Mouse (Mus musculus) liver, embryonic 14.5 days (tissue): ENCODE results near the gene Trub1. TPM values are rescaled to one million over a fixed set of nuclear protein-coding genes. Genes with fewer than 3 reads are reported as not detected.

Experiments
- ATAC-seq: fragments of 200-750 bp; cut with Nextera tagmentation; 2 replicates; pipeline ENCODE4 v1.8.0; 2017; ENCODE audit warnings: moderate number of reproducible peaks, mild to moderate bottlenecking, moderate library complexity; ENCODE audit not compliant: insufficient read depth
- DNase-seq, 3 experiments: peaks; one replicate each; pipeline ENCODE4 v3.0.0-alpha.2; 2012 to 2013; ENCODE audit warnings: low read depth in 3 of 3, low spot score in 3 of 3
- H3K27ac ChIP-seq: fragments of 300-500 bp; sonication (generic); 2 replicates; pipeline ENCODE4 v1.5.1; 2014; ENCODE audit warnings: moderate library complexity, mild to moderate bottlenecking, control low read depth, inconsistent platforms
- H3K27me3 ChIP-seq: fragments of 300-500 bp; sonication (generic); 2 replicates; pipeline ENCODE4 v1.6.1; 2014; ENCODE audit warnings: mild to moderate bottlenecking, low read length, moderate library complexity; ENCODE audit not compliant: control insufficient read depth, insufficient read depth
- H3K36me3 ChIP-seq: fragments of 300-500 bp; sonication (generic); replicated peaks from 2 replicates; pipeline ENCODE4 v1.6.1; 2014; ENCODE audit warnings: low read depth; ENCODE audit not compliant: control insufficient read depth, insufficient read depth
- H3K4me1 ChIP-seq, 2 experiments: fragments of 200-500 bp in 1 of 2; fragments of 300-500 bp in 1 of 2; sonication (generic) in 1 of 2; replicated peaks; 2 replicates each; pipeline ENCODE4 v1.6.1; 2012 to 2014; ENCODE audit warnings: antibody characterized with exemption in 1 of 2, inconsistent platforms in 1 of 2, low read length in 1 of 2; ENCODE audit not compliant: control insufficient read depth in 2 of 2, insufficient read depth in 2 of 2
- H3K4me2 ChIP-seq: fragments of 300-500 bp; sonication (generic); 2 replicates; pipeline ENCODE4 v1.6.1; 2014; ENCODE audit warnings: low read depth, mild to moderate bottlenecking, control low read depth, moderate library complexity
- H3K4me3 ChIP-seq, 2 experiments: fragments of 200-500 bp in 1 of 2; fragments of 300-500 bp in 1 of 2; sonication (generic) in 1 of 2; 2 replicates each; pipeline ENCODE4 v1.5.1; 2012 to 2014; ENCODE audit warnings: low read depth in 2 of 2, low read length in 2 of 2, mild to moderate bottlenecking in 2 of 2, control low read depth in 1 of 2, inconsistent platforms in 1 of 2, moderate library complexity in 1 of 2; ENCODE audit not compliant: insufficient read depth in 1 of 2
- H3K9ac ChIP-seq: fragments of 300-500 bp; sonication (generic); replicated peaks from 2 replicates; pipeline ENCODE4 v1.6.1; 2014; ENCODE audit warnings: mild to moderate bottlenecking, control low read depth, moderate library complexity
- H3K9me3 ChIP-seq: fragments of 300-500 bp; sonication (generic); 2 replicates; pipeline ENCODE4 v1.6.1; 2016; ENCODE audit warnings: low read length, mixed read lengths; ENCODE audit not compliant: control insufficient read depth
- CTCF ChIP-seq: IDR thresholded peaks from 2 replicates; pipeline ENCODE4 v1.5.1; 2016; ENCODE audit warnings: antibody characterized with exemption, low read depth, control low read depth
- EP300 ChIP-seq: IDR thresholded peaks from 2 replicates; pipeline ENCODE4 v1.6.1; 2016; ENCODE audit warnings: antibody characterized with exemption, low read depth
- WGBS: fragments of 180-500 bp; shearing (Covaris S2); extraction: QIAGEN DNeasy Blood & Tissue Kit; methylation state at CpG from one replicate; pipeline ENCODE4 v1.1.7; 2014; ENCODE audit not compliant: insufficient replicate concordance; 5-methylcytosine and 5-hydroxymethylcytosine counted together
- polyA plus RNA-seq, 2 experiments: library from polyadenylated mRNA; depleted of rRNA in 1 of 2; stranded (reverse) in 1 of 2; unstranded in 1 of 2; fragments of >200 nt; fragmentation: Nextera tagmentation in 1 of 2; extraction: Ambion mirVana in 1 of 2; gene quantifications; 2 replicates each; pipeline versions ENCODE4 v1.2.1 to v1.2.3; 2012 to 2014

The Trub1 gene
- polyA plus RNA-seq, 2 experiments: 6.7 to 7.8 TPM

DNA sequence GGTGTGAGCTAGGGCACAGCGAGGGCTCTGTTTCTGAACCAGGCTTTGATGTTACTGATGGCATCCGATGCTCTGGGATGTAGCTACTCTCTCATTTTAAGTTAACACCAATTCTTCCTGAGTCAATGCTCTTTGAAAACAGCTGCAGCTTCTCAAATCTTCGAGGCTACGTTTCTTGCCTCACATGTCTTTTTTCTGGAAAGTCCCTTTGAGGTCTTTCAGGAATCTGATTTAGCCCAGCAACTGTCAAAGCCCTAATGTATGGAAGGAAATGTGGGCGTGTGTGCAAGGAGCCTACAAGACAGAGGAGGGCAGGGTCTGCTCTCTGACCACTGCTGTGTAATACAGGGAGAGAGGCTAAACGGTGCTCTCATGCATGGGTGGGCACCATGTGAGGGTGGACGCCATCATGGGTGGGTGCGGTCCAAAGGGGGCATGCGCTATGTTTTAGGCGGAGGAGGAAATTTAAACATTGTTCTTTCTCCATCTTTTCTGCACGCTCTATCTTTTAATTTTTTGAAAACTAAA is 55.6 kb downstream of the Trub1 start:
- 72% methylated on average over 11 of the region's 11 CpGs for WGBS
- ATAC-seq (no peak), DNase-seq (no peak)
- no peak overlapping the region for H3K27ac ChIP-seq
- H3K36me3 ChIP-seq: no peaks in the 10 kb centered on the region
- no peak overlapping the region for H3K4me3 ChIP-seq
- H3K4me1 ChIP-seq: no peaks in the 10 kb centered on the region
- H3K9ac ChIP-seq: no peak overlapping the region
- H3K4me2 ChIP-seq: no peak overlapping the region
- no peaks in the 10 kb centered on the region for H3K9me3 ChIP-seq
- no peaks in the 10 kb centered on the region for H3K27me3 ChIP-seq
- TF ChIP-seq CTCF (no peak), EP300 (no peak)

- Histone ChIP-seq H3K4me3 (no peak overlapping the region), H3K27ac (no peak overlapping the region), H3K27me3 (no peaks in the 10 kb centered on the region), H3K9me3 (no peaks in the 10 kb centered on the region), H3K36me3 (no peaks in the 10 kb centered on the region), H3K4me2 (no peak overlapping the region), H3K4me1 (no peaks in the 10 kb centered on the region), H3K9ac (no peak overlapping the region)
- no peak for ATAC-seq
- TF ChIP-seq EP300 (no peak), CTCF (no peak)
- no peak for DNase-seq
- 42% methylated on average over 14 of the region's 14 CpGs for WGBS
Observed at GRCm38 (mm10) chr19:57509758-57510319, 57.1 kb downstream of the Trub1 start.

- 84% methylated on average over 11 of the region's 11 CpGs for WGBS
- ATAC-seq (no peak), DNase-seq (no peak)
- no peak overlapping the region for H3K9ac ChIP-seq
- H3K36me3 ChIP-seq: no peaks in the 10 kb centered on the region
- no peak overlapping the region for H3K27ac ChIP-seq
- TF ChIP-seq CTCF (no peak), EP300 (no peak)
- no peaks in the 10 kb centered on the region for H3K9me3 ChIP-seq
- H3K4me2 ChIP-seq: no peak overlapping the region
- H3K27me3 ChIP-seq: no peaks in the 10 kb centered on the region
- no peak overlapping the region for H3K4me3 ChIP-seq
- H3K4me1 ChIP-seq: no peaks in the 10 kb centered on the region
Observed at GRCm38 (mm10) chr19:57510836-57511235, 58.1 kb downstream of the Trub1 start.

- DNase-seq: no peak
- no peak overlapping the region for H3K4me3 ChIP-seq
- H3K36me3 ChIP-seq: no peaks in the 10 kb centered on the region
- TF ChIP-seq EP300: no peak
- no peak for TF ChIP-seq CTCF
- H3K4me2 ChIP-seq: no peak overlapping the region
- no peak overlapping the region for H3K9ac ChIP-seq
- no peak for ATAC-seq
- no peaks in the 10 kb centered on the region for H3K27me3 ChIP-seq
- WGBS: 71% methylated on average over 9 of the region's 9 CpGs
- no peaks in the 10 kb centered on the region for H3K9me3 ChIP-seq
- no peak overlapping the region for H3K27ac ChIP-seq
- H3K4me1 ChIP-seq: no peaks in the 10 kb centered on the region
Observed at GRCm38 (mm10) chr19:57513123-57513522, 60.4 kb downstream of the Trub1 start.

DNA sequence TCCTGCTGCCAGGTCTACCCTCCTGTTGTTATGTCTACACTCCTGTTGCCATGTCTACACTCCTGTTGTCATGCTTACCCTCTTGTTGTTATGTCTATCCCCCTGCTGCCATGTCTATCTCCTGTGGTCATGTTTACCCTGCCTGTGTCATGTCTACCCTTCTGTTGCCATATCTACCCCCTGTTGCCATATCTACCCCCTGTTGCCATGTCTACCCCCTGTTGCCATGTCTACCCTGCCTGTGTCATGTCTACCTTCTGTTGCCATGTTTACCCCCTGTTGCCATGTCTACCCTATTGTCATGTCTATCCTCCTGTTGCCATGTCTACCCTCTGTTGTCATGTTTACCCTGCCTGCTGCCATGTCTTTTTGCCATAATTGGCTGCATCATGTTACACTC is 69.0 kb downstream of the Trub1 start:
- Histone ChIP-seq H3K27ac (no peak overlapping the region), H3K9ac (no peak overlapping the region), H3K27me3 (no peaks in the 10 kb centered on the region), H3K9me3 (no peaks in the 10 kb centered on the region), H3K4me3 (no peak overlapping the region), H3K36me3 (no peaks in the 10 kb centered on the region), H3K4me1 (no peaks in the 10 kb centered on the region), H3K4me2 (no peak overlapping the region)
- ATAC-seq (no peak), DNase-seq (no peak)
- no peak for TF ChIP-seq CTCF
- no peak for TF ChIP-seq EP300

- Histone ChIP-seq H3K9me3 (no peaks in the 10 kb centered on the region), H3K4me1 (no peaks in the 10 kb centered on the region)
- WGBS: 76% methylated on average over 17 of the region's 17 CpGs
Observed at GRCm38 (mm10) chr19:57523363-57523762, 70.7 kb downstream of the Trub1 start.

More at GRCm38 (mm10) chr19:57523363-57523762, 70.7 kb downstream of the Trub1 start:
- ATAC-seq (no peak), DNase-seq (no peak)
- TF ChIP-seq EP300 (no peak), CTCF (no peak)
- H3K4me2 ChIP-seq: no peak overlapping the region
- H3K27me3 ChIP-seq: no peaks in the 10 kb centered on the region
- no peak overlapping the region for H3K4me3 ChIP-seq
- no peak overlapping the region for H3K9ac ChIP-seq
- no peak overlapping the region for H3K27ac ChIP-seq
- H3K36me3 ChIP-seq: no peaks in the 10 kb centered on the region
